Mouse (Mus musculus) kidney, adult 11 months (tissue): ENCODE data around the gene Col6a3.

Experiments used
- DNase-seq: peaks from one replicate; pipeline ENCODE4 v3.0.0; 2022

Col6a3 gene

DNA sequence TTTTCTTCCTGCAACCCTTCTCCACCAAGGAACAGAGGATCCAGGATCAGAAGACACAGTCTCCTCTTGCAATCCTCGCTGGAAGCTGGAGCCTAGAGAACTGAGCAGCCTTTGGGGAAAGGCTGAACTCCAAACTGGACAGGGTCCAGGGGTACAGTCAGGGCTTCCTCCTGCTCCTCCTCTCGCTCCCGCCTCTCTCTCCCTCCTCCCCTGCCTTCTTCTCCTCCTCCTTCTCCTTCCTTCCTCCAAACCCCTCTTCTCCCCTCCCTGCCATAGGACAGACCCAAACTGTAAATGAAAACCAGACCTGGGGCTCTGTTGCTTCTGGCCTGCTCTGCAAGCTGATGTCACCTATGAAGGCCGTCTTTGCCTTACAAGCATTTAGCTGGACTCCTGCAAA is at the start of gene Col6a3:
TSS of gene Col6a3 (minus strand) at position 136 of the 400 bp plus-strand sequence.
- peak; percentile 19 for DNase-seq

DNA sequence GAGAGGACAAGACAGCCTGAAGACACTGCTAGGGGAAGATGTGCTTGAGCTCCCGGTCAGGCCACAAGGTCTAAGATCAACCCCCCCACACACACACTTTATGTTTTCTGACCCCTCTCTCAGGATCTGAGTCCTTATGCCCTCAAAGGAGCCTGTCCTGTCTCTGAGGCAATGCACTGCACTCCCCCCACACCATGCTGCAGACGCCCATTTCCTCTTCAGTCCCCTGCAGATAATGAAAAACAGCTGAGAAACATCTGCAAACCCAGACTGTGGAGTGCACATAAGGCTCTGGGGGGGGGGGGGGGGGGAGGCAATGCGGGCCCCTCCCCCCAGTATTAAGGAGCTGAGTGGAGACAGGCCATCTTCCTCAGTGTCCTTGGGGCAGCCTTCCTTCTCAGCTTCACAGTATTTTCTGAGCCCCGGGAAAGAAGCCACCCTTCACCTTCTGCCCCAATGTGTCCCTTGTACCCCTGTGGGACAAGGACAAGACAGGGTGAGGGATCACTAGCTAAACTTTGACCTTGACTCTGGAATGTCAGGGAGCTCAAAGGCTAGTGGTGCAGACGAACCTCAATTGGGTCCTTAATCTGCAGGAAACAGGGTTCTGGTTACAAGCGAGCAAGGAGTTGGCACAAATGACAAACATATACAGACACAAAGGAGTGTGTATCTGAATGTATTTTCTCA is 42.1 kb upstream of the Col6a3 start:
- DNase-seq, result no peak

DNA sequence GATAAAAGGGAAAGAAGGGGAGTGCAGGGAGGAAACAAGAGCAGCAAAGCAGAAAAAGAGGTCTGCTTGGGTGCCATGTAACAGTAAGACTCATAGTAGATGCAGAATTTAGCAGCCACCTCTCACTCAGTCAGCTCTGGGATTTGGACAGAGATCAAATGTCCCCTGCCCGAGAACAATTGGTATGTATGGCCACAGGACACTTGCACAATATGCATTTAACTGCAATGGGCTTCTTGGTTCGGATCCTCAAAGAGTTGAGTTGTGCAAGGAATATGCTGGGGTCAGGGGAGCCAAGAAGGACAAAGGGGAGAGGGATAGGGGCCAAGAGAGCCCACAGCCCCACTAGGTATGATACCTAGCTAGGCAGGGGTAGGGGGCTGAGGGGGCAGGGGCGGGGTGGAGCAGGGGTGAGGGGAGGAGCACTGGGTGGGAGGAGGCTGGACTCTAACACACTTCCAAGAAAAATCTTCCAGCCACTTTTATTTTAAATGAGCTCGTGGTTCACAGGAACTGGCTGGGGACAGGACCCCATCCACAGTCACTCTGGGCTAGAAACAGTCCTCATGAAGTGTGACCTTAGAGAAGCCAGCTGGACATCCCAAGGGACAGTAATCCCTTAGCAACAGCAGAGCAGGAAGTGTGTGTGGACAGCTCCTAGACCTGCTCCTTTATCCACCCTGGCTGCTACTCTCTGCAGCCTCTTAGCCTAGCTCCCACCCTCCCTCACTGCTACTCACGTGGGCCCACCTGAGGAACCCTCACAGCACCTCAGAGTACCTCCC is 32.9 kb upstream of the Col6a3 start:
- no peak for DNase-seq

DNA sequence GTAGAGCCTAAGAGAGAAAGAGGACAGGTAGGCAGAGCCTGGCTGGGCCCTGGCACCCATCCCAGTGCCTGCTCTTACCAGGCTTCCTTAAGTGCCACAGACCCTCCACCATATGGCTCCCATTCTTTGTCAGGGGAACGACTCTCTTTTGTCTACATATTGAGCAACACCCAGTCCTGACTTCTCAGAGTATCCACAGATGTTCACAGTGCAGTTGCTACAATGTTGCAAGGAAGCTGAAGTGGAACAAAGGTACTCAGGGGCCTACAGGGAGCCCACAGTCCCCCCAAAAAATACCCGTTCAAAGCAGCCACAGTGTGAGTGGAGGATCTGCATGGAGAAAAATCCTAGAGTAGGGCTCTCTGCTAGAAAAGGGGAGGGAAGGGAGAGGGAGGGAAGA is 32.2 kb upstream of the Col6a3 start:
- DNase-seq, result no peak

DNA sequence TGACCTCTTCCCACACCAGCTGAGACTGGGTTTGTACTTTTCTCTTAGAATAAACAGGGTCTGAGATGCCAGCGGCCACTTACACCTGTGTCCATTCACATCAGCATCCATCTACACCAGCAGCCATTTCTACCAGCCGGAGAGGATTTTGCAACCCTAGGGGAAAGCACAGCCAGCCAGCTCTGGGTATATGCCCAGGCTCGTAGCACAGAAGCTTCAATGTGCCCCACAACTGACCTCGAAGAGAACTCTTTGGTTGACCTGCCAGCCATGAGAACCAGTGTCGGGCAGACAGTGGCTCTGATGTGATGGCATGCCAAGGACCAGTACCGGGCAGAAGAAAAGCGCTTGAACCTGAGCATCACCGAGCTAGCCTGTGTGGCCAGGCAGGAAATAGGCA is 31.6 kb upstream of the Col6a3 start:
- DNase-seq, result no peak

DNA sequence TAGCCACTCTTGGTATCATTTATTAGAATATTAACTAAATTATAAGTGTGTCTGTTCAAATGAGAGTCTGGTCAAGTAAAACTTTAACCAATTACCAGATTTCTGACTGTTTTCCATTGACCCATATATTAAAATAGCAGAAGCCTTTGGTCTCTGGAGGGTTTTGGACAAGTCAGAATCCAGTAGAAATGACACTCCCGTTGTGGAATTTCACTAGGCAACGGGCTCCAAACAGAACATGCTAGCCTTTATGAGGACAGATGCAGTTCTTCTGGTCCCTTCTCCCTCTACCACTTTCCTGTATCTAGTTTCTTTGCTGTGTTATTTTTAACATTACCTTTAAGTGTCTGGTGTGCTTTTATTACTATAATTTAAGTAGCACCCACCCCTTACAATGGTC is 26.8 kb upstream of the Col6a3 start:
- no peak for DNase-seq

DNA sequence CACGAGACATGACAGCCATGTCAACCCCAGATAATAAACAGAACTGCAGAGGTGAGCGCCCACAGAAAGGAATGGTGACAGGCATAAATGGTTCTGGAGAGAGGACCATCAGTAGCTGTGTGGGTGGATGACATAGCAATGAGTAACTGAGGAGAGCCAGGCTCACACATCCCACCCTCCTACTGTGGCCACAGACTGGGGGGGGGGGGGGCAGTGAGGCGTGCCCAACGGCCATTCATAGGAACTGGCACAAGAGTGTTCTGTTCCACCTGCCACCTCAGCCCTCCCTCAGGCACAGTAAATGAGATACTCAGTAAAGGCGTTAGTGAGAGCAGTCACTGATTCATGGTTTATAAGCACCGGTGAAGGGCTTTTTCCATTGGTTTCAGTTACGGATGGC is 23.0 kb upstream of the Col6a3 start:
- DNase-seq, result no peak

DNA sequence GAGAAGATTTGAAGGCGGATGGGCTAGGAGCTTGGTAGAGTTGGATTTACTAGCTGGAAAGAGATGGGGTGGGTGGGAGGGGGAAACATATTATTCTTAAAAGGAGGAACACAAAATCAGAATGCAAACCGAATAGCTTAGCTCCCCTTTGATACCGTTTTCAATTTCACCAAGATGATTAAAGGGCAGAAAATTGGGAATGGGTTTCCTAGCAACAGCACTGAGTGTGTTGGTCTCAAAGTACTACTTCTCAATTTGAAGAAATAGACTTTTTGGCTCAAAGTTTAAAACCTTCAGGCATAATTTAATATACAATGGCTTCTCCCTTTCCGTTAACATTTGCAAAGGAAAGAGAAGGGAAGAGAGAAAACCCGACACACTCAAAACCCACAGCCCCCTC is 12.1 kb upstream of the Col6a3 start:
- DNase-seq, result no peak

DNA sequence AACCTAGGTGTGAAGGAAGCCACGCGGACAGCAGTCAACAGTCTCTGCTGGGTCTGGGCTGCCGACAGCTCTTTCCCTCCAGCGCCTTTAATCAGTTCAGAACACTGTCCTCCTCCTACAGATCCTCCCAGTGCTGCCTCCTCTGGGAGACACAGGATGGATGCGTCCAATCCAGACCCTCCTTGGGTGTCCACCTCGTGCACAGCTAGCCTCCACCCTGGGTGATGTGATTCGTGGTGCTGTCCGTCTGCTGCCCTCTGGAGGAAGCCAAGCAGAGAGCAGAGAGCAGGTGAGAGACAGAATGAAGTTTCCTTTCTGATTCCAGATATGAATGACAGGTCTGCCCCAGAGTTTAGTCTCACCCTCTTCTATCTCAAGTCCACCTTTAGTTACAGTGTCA is 6.1 kb upstream of the Col6a3 start:
- no peak for DNase-seq

DNA sequence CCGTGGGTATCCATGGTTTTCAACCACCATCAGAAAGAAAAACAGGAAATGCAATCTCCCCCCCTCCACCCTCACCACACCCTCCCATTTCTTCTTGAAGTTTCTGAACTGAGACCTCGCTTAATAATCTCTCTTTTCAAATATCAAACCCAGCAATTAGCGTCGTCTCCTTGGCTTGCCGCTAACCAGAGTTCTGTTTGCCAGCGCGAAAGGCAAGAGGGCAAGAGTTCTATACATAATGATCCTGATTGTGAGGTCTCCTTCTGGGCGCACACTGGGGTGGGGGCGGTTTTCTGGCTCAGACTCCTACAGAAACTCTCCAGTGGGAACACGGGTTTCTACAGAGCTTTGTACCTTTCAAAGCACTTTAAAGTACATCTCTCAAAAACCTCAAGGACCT is 1.4 kb upstream of the Col6a3 start:
- DNase-seq, result no peak

DNA sequence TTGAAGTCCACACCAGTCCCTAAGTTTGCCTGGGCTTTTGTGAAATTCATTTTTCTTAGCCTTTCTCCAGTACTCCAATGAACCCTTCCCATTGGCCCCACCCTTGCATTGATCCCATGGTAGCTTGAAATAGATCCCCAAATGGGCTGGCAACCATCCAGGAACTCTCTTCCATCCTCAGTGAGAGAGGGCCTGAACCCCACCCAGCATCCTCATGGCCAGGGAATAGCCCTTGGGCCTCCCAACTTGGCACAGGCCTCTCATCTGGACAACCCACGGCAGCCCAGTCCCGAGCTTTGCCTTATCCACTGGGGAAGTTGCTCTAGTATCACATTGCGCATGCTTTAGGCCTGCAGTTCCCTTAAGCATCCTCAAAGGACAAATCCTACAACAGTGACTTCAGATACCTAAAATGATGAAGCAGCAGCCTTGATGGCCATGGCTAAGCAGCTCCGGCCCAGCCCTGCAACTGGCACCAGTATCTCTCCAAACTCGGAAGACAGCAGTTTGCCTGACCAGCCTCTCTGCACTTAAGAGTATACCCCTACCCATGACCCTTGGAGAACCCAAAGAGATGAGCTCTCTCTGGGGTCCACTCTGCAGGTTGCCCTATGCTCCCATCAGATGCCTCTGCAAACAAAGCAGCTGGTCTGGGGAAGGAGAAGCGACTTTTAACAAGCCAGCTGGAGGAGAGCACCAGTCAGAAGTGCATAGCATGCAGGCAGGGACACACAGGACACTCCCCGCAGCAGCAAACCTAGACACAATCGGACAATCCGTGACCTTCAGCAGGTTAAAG is 783 bp downstream of the Col6a3 start:
- DNase-seq, result no peak

DNA sequence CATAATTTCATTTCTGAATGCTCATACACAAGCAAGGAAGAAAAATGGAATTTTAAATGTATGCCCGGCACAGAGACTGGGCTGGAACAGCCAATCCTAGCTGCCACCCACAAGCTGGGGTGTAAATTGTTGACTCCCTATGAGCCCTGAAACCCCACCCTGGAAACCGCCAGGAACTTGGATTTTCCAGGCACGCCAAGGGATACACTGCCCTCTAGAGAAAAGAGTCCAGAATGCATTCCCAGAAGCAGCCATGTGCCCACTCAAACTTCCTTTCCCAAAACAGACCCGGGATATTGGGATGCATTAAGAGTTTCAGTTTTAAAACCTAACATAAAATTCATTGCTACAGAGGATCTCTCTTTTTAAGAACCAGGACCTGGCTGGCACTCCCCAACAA is 3.5 kb downstream of the Col6a3 start:
- DNase-seq, result no peak

DNA sequence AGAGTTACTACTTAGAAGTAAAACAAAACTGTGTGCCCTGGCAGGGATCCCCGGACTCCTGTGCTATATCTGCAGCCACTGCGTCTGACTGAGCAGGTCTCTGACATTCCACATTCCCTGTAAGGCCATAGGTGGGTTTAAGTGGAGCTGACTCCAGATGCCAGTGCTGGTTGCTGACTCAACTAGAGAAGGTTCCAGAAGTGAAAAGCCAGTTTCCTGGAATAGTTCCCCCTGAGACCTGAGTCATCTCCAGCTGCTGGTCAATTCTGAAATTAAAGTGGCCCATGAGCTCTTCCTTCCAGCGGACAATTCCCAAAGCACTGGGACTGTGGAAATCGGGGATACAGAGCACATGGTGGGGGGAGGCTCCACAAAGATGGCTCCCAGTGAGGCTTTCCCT is 5.1 kb downstream of the Col6a3 start:
- no peak for DNase-seq

DNA sequence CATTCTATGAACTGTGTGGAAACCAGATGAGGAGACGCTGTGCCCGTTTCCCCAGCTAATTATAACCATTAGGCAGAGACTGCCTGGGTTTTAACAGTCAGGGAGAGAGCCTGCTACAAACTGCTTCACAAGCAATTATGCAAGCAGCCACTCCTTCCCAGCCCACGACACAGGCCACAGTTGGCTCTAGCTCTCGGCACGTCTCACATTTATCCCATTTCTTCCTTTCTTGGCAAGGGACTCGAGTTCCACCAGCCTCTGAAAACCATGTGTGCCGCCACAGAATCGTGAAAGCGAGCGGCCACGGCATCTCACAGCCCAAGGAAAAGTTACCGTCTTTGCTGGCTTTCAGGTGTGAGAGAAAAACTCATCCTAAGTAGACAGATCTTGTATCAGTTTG is 5.5 kb downstream of the Col6a3 start:
- DNase-seq, result peak; percentile 10

DNA sequence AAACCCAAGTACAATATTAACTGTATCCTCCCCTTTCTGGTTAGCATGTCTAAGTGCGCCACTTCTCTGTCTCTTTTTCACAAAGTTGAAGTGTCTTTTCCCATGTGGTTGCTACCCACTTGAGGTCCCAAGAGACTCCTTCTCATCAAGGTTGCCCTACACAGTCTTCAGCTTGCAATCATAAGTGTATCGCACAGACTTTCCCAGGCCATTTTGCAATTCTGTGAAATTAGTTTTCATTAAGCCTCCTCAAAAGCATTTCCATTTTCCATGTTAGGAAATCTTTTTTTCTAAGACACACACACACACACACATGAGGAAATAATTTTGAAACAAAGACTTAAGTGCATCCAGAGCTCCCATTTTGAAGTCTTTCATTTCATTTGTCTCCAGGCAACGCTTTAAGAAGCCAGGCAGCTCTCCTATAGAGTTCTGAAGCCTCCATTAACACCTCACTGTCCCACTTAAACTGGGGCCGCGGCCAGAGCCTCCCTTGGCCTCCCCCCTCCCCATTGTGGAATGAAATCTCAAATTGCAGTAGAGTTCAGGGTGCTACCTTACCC is 7.5 kb downstream of the Col6a3 start:
- no peak for DNase-seq

DNA sequence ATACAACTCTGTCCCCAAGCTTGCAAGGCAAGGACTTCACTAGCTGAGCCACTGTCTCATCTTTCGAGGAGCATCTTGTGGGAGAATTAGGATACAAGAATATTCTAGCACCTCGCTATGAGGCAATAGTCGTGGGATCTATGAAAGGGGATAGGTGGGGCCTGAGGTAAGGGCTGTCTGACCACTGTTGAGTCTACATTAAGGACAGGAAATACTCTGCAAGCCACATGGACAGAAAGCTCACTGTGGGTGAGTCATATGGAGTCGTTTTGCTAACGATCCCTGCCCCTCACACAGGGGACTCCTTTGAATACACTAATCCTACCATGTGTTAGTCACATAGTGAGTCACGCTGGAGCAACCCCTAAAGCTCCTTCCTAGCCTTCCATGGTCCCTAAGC is 9.1 kb downstream of the Col6a3 start:
- no peak for DNase-seq

DNA sequence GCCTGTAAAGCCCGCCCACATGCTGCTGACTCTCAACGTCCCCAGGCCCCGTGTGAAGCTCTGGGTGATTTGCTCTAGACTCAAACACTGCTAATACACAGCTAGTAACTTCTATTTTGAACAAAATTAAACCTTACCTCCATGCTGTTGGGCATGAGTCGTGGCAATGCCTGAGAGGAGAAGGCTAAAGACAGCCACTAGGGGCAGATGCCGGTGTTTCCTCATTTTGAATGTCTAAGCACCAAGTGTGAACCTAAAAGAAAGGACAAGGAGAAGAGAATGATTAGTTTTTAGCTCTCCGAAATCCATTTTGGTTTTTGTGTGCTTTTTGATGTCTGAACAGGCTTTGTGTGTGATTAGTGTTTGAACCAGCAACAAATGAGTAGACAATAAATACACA is 13.8 kb downstream of the Col6a3 start:
- no peak for DNase-seq

DNA sequence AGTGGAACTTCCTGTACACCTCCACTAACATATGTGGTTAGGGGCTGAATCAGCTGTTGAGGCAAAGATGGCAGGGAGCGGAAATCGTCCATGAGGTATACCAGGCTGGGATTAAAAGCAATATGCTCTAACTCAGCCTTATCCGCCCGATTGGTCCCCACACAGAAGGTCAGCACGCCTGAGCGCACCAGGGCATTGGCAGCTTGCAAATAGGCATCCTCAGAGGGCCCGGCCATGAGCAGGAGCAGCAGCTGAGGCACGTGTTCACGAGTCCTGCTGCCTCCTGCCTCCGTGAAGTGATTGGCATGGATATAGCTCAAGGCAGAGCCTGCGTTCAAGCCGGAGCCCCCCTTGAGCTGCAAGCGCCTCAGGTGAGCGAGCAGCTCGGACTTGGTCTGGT is 30.5 kb downstream of the Col6a3 start:
- no peak for DNase-seq

DNA sequence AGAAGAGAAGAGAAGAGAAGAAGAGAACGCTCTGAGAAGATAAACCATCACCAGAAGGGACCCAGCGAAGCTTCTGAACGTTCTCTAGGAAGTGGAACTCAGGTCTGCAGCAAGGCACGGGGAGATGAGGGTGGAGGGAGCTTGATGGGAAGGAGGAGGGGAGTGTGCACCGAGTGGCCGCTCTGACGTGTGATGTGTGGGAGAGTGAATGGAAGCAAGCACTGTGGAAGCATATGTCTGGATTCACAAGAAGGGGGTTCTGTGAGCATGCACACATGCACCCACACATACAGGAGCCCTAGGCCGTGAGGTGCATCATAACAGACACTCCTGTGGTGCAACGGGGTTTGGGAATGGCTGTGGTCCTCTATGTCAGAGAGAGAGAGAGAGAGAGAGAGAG is 34.8 kb downstream of the Col6a3 start:
- no peak for DNase-seq

DNA sequence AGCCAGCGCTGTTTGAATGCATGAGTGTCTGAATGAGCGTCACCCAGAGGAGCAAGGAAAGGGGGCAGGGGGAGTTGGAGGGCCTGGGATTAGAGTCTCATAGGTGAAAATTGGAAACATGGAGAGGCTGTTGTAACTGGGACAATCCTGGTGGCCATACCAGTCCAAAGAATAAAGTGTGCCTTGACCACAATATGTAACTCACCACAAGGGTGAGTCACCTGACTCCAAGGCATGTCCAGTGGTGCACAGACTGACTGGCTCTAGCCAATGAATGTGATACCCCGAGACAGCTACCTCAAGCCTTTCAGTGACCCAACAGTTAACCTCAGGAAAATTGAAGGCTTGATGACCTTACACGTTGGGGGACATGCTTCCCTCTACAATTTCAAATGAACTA is 40.7 kb downstream of the Col6a3 start:
- DNase-seq, result no peak

DNA sequence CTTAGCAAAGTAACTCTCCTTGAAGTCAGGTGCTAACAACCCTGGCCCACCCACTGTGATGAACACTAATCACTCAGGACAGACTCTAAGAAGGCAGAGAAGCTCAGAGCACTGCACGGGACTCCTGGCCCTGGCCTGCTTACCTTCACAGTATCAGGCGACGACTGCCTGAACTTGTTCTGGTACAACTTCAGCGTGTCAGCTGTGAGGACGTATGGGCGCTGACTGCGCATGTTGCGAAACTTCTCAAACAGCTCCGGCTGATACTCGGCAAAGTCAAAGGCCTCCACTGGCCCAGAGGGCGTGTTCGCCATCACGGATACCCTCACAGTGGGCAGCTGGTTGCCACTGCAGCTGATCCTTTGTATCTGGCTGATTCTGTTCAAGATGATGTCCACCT is 42.7 kb downstream of the Col6a3 start:
- no peak for DNase-seq

DNA sequence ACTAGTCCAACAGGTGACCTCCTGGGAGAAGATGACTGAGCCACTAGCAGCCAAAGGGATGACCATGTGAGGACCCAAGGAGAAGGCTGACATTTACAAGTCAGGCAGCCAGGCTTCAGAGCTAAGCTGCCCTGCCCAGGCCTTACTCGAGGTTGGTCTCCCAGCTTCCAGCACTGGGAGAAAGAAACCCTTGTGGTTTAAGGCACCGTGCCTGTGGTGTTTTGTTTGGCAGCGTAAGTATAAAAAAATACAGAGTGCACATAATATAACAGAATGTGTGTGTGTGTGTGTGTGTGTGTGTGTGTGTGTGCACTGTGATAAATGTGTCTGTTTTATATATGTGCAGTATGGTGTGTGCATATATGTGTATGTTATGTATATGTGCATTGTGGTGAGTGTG is 43.3 kb downstream of the Col6a3 start:
- DNase-seq, result no peak

DNA sequence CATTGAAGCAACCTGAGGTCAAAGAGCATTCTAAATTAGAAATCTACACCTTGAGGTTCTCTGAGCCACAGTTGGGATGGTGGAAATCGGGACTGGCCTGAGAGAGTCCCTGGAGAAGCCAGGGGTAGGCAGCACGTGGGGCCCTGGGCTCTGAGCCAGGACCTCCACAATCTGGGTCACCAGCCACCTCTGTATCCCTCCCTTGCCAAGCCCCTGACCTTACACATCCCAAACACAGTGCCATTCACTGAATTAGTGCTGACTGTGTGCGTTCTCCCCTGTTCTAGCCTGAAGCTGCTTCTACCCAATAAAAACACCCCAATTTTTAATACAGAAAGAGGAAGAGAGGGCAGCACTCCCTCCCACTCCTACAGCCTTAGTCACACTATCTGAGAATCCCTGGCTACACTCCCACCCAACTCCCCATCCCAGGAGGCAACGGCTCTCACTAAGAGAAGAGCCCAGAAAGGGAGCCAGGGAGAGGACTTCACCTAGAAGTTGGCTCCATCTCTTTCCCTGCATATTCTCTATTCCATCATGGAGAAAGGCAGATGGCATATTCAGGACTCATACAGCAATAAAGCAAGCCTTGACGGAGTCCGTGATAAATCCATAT is 46.4 kb downstream of the Col6a3 start:
- no peak for DNase-seq
